Mouse (Mus musculus): ENCODE measurements around the gene Trim26.
A peak's percentile ranks its signal among the peaks of the same experiment; 100 is the strongest.
"Not testable (repeated sequence)": the region's sequence is repeated elsewhere in the genome, so short reads cannot be mapped to it uniquely, and the experiment has no call there.

The Trim26 gene

DNA sequence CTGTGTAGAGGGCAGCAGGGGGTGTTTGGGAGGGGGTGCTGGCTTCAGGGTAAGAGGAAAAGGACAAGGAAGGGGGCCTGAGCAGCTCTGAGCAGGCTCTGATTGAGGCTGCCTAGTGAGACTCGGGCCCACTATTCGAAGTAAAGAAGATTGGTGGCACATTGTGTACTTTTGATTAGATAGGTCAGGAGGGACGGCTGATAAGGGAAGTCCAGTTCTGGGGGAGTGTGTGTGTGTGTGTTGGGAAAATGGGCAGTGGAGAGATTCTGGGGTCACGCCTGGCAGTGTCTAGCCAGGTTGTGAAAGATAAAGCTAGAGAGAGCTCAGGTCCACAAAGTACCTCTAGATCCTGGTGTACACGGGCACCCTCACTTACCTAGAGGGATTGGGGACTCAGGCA, 14.7 kb downstream of the Trim26 start:
- DNase-seq (ENCODE audit: low spot score) = no peak

DNA sequence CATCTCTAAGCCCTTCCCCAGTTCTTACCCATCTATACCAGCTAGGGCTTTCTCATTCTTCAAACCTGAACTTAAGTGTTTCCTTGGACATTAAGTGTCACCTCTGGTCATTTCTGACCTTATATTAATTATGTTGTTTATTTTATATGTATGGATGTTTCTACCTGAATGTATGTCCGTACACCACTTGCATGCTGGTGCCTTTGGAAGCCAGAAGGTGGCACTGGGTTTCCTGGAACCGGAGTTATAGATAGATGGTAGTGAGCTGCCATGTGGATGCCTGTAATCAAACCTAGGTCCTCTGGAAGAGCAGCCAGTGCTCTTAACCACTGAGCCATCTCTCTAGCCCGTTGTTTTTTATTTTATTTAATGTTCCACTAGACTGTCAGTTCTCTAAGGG, 18.6 kb downstream of the Trim26 start:
- no peak for DNase-seq (ENCODE audit: low spot score)

DNA sequence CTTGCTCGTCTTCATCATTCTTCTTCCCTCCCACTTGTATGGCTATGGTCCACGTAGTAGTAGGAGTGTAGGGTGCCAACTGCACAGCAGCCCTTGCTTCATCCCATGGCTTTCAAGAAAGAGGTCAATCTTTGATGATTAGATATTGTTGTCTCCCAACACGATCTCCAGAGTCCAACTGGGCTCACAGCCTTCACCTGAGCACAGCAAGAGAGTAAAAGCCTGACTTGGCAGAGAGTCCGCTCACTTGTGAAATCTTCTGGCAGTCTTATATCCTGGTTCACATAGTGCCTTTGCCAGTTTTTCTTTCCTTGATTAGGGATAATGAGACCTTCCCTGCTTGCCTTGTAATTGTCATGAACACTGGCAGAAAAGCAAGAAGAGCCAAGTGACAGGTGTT, 19.3 kb downstream of the Trim26 start:
- no peak for DNase-seq (ENCODE audit: low spot score)

DNA sequence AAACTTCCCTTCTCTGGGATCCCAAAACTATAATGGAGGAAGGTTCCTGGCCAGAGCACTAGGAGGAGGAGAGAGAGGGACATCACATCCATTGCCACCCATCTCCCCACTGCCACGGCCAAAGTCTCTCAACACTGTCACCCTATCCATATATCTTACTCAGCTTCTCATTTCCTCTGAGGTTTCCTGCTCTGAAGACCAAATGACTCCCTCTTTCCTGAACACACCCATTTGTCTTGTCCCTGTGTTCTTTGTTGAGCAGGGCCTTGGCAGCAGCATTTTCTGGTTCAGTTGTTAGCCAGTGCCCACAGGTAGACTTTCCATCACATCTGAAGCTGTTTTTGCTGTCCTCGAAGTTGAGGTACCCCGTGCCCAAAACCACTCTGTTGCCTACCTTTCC, 21.2 kb downstream of the Trim26 start:
- no peak for DNase-seq (ENCODE audit: low spot score)

DNA sequence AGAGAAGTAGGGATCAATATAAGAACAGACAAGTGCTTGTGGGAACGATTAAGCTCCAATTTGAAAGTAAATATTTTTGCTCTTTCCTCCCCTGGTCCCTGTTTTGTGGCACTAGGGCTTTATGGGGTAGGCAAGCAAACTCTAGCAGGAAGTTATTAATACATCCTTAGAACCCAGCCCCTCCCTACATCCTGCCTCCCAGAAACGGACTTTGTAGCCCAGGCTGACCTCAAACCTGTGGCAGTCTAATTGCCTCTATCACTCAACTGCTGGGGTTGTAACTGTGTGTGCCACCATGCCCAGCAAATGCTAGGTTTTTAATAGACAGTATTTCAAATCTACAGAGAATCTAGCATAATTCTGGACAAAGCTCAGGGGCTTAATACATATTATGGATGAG, 24.7 kb downstream of the Trim26 start:
- DNase-seq (ENCODE audit: low spot score) = no peak

DNA sequence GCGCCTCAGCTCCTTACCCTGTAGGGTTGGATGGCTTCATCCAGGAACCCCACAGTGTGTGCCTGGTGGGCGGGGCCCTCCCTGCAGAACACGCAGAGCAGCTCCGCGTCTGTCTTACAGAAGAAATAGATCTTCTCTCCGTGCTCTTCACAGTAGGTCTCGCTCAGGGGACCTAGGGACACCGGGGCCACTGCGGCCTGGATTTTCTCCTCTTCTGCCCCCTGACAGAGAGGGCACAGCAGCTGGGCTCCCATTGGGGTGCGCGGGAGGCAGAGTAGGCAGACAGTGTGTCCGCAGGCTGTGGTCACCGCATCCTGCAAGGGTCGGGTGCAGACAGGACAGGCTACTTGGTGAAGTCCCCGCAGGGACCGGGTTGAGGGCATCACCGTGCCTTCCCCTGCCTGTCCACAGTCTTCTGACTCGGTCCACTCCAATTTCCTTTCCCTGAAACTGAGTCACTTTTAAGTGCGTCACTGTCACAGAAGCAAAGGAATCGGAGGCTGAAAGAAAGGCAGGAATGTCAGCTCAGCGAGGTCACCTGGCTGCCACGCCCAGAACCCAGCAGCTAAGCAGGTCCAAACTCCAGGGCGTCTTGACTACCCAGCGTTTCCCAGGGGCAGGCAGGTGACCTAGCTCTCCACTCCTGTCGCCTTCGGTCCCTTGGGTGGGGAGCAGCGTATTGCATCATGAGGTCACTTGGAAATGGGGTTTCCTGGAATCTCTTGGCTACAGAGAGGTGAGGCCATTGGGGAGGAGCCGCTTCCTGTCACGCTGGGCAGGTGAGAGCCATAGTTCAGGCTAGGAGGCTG, 30.0 kb downstream of the Trim26 start, which contains the start of gene Trim15:
Gene Trim15 (minus strand): TSS at position 492 of the 809 bp plus-strand sequence.
- DNase-seq (ENCODE audit: low spot score) = no peak

DNA sequence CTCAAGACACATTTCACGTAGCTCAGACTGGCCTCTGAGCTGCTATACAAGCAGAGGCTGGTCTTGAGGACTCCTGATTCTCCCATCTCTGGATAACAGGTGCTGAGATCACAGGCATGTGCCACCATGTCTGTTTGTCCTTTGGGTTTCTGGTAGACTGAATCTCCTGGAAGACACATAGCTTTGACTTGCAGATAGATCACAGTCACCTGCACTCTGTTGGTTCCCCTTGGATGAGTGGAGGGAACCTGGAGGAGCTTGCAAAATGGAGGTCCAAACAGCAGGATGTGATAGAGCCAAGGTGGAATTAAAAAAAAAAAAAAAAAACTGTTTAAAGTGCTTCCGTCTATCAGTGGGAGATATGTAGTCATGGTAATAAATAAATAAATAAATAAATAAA, 31.9 kb downstream of the Trim26 start:
- DNase-seq (ENCODE audit: low spot score) = no peak

DNA sequence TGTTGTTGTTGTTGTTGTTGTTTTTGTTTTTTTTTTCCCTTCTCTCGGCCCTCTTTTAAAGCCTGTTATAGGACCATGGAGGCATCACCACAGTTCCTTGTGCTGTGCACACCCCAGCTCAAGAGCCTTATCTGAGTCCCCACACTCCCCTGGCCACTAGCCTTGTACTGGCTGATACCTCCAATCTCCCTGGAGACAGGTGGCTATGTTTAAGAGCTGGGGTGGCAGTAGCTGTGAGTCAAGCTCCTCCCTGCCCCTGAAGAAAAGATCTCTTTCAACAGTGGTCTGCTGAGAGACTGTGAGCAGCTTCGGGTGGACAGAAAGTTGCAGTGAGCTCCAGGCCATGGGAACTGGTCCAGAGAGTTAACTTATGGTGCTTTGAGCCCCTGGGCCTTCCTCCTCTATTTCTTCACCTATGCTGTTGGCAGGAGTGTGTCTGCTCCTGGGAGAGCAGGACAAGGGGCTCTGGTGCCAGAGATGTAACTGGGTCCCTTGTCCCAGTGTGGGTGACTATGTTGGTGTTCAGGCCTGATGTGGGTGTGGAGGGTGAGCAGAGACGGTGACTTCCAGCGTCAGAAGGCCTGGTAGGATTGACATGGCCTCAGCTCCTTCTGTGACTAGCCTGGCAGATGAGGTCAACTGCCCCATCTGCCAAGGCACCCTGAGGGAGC, 32.5 kb downstream of the Trim26 start, which contains the start of gene Trim10:
Gene Trim10 (plus strand): TSS at position 291 of the 671 bp plus-strand sequence.
- no peak for DNase-seq (ENCODE audit: low spot score)

DNA sequence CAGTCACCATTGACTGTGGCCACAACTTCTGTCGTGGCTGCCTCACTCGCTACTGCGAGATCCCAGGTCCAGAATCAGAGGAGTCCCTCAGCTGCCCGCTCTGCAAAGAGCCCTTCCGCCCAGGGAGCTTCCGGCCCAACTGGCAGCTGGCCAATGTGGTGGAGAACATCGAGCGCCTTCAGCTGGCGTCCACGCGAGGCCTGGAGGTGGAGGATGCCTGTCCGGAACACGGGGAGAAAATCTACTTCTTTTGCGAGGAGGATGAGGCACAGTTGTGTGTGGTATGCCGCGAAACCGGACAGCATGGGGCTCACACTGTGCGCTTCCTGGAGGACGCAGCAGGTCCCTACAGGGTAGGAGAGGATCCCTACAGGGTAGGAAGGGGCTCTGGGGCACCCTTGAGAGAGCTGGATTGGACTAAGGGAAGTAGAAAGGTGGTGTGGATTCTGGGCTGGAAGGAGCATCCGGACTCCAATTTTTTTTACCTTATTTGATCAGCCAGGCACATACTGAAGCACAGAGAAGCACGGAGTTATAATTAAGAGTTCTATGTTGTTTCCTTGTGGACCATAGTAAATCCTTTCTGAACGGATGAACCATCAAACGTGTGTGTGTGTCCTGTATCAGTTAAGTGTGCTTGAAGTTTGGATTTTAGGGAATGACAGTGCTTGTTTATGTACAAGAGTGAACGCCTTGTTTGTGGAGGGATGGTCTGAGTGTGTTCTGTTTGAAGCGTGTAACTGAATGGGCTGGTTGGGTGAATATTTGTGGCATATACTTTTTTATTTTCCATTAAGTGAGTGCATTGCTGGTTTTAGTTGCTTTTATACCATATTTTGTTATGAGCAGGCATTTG, 33.2 kb downstream of the Trim26 start:
- DNase-seq (ENCODE audit: low spot score) = no peak

DNA sequence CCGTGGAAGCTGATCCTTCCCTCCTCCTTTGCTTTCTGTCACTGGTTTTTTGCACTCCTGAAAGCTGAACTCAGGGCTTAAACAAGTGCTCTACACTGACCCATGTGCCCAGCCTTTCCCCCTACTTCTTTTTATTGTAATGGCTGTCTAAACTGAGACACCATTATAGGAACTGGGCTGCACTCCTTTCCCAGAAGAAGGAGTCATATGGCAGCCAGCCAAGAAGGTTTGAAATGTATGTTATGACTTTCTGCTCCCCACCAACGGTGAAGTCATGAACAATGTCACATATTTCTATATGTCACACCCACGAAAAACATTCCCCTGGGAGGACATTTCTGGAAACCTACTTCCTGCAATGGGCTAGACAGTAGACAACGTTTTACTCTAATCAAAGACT, 37.7 kb downstream of the Trim26 start:
- DNase-seq (ENCODE audit: low spot score) = no peak

DNA sequence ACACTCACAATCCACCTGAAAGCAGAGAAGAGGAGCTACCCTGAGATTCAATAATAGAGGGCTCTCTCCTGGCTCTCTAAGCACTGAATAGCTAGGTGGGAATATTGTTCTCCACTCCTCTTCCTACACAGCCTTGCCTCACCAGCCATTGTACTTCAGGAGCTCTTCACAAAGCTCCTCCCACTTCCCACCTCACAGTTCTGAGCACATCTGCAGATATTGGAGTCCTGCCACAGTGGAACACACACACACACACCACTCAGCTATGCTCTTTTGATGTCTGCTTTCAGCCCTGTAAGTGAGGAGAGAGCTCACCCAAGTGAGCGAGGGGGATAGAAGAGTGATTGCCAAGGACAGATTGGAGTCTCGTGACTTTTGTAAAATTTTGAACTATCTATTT, 46.4 kb downstream of the Trim26 start:
- DNase-seq (ENCODE audit: low spot score) = no peak

DNA sequence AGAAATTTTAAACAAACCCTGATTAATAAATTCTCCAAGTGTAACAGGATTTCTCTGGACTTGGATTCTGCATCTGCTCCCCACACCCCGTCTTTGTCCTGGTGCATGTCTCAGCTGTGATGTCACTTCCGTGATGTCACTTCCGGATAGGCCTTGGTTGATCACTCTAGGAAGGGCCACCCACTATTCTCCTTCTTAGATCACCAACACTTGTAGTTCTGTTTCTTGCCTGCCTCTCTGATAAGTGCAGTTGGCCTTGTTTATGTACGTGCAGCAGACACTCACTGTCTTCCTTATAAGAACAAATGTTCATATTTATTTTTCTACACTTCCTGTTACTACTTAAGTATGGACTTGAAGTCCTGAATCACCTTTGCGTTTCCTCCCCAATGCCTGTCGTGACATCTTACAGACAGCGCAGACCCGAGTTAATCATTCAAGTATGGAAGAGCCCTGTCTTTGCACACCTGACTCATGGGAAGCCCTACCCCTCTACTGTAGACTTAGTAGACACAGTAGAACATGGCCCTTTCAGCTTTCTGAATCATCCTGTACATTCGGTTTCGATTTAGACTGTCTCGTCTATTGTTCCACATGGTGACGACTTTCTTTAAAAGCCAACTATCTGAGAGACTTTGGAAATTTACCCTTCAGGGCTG, 48.3 kb downstream of the Trim26 start:
- DNase-seq (ENCODE audit: low spot score) = no peak

DNA sequence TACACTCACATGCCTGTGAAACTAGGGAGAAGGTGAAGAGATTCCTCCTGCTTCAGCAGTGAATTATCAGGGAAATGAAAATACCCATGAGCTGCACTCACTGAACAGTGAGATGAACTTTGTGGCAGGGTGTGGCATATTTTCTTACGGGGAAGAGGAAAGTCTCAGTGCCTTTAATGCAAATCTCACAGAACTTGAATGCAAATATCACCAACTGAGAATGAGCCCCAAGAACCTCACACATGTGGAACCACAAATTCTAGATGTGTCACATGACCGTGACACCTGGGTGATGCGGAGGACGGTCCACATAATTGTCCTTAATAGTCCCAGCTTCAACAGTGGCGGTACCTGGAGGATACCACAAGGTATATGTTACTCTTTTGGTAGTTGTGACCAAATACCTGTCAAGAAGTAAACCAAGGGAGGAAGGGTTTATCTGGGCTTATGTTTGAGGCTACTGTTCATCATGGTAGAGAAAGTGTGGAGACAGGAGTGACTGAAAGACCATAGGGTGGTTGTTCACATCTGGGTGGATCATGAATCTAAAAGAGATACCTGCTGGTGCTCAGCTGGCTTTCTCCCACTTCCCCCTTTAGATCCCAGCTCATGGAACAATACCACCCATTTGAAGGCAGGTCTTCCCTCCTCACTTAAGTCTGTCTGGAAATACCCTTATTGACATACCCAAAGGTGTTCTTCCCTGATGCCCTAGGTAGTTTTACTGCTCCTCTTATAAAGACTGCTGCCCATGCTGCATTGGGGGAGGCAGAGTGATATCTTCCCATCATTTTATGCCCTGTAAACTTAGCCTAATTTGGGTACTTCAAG, 53.4 kb downstream of the Trim26 start, which contains the start of gene Trim40:
Gene Trim40 (minus strand): TSS at position 51 of the 831 bp plus-strand sequence.
- DNase-seq (ENCODE audit: low spot score) = no peak

DNA sequence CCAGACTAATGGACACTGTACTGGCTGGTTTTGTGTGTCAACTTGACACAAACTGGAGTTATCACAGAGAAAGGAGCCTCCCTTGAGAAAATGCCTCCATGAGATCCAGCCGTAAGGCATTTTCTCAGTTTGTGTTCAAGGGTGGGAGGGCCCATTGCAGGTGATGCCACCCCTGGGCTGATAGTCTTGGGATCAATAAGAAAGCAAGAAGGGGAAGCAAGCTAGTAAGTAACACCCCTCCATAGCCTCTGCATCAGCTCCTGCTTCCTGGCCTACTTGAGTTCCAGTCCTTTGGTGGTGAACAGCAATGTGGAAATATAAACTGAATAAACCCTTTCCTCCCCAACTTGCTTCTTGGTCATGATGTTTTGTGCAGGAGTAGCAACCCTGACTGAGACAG, 54.6 kb downstream of the Trim26 start:
- not testable (repeated sequence) for DNase-seq (ENCODE audit: low spot score)

DNA sequence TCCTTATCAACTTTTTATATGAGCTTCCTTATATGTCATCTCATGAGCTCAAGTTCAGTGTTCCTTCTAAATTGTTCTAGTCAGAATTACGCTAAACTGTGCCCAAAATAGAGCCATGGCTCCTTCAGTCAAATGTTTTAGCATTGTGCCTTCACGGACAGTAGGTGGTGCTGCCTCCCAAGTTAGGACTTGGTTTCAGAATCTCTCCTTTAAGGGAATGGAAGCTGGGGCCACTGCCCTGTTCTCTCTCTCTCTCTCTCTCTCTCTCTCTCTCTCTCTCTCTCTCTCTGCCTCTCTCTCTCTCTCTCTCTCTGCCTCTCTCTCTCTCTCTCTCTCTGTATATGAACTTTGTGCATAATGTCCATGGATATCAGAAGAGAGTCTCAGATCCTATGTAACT, 55.4 kb downstream of the Trim26 start:
- peak; percentile 11 for DNase-seq (ENCODE audit: low spot score)

DNA sequence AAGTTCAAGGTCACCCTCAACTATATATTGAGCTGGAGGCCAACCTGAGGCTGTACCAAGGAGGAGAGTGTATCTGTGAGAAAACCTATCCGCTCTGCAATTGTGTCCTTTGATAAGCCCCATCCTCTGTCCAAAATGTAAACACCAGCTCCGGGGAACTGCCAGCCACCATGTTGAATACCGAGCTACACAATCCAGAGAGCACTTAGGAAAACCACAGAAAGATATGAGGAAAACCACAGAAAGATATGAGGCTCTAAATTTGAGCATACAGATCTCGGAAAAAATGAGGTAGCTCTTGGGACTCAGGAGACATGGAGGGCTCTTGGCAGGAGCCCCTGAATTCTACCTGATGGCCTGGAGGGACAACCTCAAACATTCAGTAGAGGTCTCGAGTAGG, 56.5 kb downstream of the Trim26 start:
- DNase-seq (ENCODE audit: low spot score) = no peak

DNA sequence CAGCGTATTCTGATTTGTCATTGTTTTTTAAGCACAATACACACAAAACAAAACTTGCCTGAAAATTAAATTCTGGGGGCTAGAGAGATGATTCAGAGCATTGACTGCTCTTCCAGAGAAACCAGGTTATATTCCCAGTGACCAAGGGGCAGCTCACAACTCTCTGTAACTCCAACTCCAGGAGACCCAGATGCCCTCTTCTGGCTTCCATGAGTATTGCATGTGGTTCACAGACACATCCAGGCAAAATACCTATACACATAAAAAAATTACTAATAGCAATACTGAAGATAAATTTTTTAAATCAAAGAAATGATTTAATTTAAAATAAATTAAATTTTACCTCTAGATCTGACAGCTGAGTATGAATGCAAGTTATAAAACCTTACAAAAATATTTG, 59.6 kb downstream of the Trim26 start:
- DNase-seq (ENCODE audit: low spot score) = peak; percentile 19

DNA sequence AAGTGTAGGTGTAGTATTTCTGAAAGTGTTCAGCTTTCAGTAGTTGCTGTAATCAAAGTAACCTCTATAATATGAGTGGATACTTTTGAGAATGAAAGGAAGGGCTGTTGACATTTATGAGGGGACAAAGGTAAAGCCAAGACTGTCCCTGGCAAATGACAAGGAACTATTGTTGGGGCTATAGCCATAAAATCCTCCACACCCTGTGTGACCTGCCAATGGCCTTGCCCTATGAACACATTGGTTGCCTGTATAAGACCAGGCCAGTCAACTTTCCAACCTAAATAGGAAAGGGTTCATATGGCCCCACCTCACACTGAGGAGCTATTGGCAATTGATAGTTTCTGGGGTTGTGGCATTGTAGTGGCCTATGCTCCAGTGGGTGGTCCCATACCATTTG, 60.1 kb downstream of the Trim26 start:
- no peak for DNase-seq (ENCODE audit: low spot score)

DNA sequence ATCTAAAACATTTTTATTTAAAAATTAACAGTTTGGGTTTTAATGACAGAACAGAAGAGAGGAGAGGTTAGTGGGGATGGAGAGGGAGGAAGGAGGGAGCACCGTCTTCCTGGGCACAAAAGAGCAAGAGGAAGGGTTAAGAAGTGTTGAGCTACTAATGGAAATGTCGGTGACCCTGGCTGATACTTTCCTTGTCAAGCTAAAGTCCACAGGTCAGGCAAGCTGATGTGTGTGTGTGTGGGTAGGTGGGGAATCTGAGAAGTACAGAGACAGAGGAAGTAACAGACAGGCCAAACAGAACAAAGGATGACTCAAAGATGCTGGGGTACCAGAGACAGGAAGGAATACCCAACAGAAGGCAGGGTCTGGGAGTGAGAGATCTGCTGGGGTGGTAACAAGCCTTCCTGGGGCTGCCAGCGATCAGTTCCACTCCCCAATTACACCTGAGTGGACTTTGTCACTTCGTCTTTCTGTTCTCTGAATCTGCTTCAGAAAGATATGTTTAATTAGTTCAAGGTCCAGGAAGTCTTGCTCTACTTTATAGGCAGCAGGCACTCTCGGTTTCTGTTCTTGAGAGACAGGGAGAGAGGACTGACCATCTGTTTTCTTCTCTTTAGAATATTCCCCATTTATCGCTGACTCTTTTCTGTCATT, 60.7 kb downstream of the Trim26 start, which contains the start of gene Trim31:
Gene Trim31 (plus strand): TSS at position 567 of the 654 bp plus-strand sequence.
- no peak for DNase-seq (ENCODE audit: low spot score)

DNA sequence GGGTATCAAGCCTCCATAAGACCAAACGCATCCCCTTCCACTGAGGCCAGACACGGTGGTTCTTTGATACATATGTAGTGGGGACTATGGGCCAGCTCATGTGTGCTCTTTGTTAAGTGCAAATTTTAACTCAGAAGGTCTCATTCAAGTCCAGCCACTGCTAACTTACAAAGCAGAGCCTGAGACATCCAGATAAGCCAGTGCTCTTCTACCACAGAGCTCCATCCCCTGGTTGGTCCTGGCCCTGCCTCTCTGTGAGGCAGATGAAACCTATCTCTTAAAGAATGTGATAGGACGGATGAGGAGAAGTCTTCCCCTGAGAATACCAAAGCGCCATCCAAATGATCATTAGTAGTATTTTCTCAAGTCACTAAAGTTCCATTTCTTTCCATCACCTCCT, 62.4 kb downstream of the Trim26 start:
- no peak for DNase-seq (ENCODE audit: low spot score)
